Mouse (Mus musculus) heart, adult 2 months (tissue): ENCODE data around the gene Trim44.

Source experiments
- CTCF ChIP-seq: fragments of 200-600 bp; IDR thresholded peaks from 2 replicates; pipeline ENCODE4 v1.8.1; 2022; ENCODE audit warnings: antibody characterized with exemption, mild to moderate bottlenecking, moderate library complexity
- EP300 ChIP-seq: fragments of 200-500 bp; IDR thresholded peaks from 2 replicates; pipeline ENCODE4 v1.6.1; 2011; ENCODE audit warnings: low read depth, low read length, control low read depth; ENCODE audit not compliant: insufficient read depth
- POLR2A ChIP-seq: fragments of 200-500 bp; IDR thresholded peaks from 2 replicates; pipeline ENCODE4 v1.6.1; 2011; ENCODE audit warnings: mild to moderate bottlenecking, low read depth, low read length, control low read depth; ENCODE audit not compliant: insufficient read depth

- TF ChIP-seq CTCF: no peak
- no peak for TF ChIP-seq POLR2A
- no peak for TF ChIP-seq EP300
These were observed 127.8 kb downstream of the Trim44 start for GRCm38 (mm10) chr2:102279779-102280178.
